Mouse (Mus musculus) spleen, adult 10 weeks (tissue): ENCODE data around the gene Klk1b3. TPM values are rescaled to one million over a fixed set of nuclear protein-coding genes. Genes with fewer than 3 reads are reported as not detected.

Source experiments
- polyA plus RNA-seq: library from polyadenylated mRNA; stranded (reverse); fragments of 350-450 nt; fragmentation: Illumina TruSeq; extraction: RNeasy Lipid Tissue Mini Kit (QIAGEN cat#74804); gene quantifications from one replicate; pipeline ENCODE4 v1.2.3, GENCODE M21; 2015; ENCODE audit warnings: low replicate concordance; ENCODE audit not compliant: insufficient read depth

The Klk1b3 gene
- not detected for polyA plus RNA-seq

DNA sequence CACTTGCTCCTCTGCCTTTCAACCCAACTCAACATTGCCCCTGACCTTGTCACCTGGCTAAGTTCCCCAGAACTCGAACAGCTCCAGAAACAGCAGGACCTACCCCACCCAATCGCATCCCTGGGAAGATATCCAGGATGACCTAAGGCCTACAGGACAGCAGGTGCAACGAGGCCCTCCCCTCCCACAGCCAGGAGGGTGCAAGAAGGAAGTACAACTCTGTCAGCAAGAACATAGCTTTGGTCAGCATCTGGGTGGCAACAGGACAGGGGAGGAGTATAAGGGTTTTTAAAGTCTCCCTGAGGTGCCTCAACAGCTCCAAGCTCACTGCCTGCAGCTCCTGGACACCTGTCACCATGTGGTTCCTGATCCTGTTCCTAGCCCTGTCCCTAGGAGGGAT, at the start of gene Klk1b3:
TSS of gene Klk1b3 (plus strand) at position 301 of the 400 bp plus-strand sequence.

DNA sequence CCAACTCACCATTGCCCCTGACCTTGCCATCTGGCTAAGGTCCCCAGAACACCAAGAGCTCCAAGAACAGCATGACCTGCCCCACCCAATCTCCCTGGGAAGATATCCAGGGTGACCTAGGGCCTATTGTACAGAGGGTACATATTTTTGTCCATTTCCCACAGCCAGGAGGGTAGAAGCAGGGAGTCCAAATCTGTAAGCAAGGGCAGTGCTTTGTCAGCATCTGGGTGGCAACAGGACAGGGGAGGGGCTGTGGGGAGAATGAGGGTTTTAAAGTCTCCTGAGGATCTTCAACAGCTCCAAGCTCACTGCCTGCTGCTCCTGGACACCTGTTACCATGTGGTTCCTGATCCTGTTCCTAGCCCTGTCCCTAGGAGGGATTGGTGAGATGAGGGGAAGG, 10.1 kb upstream of the Klk1b3 start, which contains the start of gene Klk1b24:
TSS of gene Klk1b24 (plus strand) at position 301 of the 400 bp plus-strand sequence.

DNA sequence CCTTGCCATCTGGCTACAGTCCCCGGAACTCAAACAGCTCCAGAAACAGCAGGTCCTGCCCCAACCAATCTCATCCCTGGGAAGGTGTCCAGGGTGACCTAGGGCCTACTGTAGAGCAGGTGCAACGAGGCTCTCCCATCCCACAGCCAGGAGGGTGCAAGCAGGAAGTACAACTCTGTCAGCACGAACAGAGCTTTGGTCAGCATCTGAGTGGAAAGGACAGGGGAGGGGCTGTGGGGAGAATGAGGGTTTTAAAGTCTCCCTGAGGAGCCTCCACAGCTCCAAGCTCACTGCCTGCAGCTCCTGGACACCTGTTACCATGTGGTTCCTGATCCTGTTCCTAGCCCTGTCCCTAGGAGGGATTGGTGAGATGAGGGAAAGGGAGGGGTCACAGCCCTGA, 9.1 kb downstream of the Klk1b3 start, which contains the start of gene Klk1b4:
TSS of gene Klk1b4 (plus strand) at position 301 of the 400 bp plus-strand sequence.

DNA sequence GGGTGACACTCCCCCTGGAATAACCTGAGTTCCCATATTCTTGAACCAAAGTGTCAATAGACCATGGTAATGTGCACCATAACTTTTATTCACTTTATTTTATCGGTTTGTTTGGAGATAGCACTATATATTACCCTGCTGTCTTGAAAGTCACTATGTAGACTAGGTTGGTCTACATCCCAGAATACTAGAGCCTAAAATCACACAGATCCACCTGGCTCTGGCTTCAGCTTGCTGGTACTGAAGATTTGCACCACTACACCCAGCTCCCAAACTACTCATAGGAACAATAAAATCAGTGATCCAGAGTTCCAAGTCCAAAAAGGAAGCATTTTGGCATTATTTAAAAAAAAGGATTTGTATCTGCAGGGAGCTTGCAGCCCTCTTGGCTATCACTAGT, 17.7 kb downstream of the Klk1b3 start, which contains the start of gene Klk1b5:
TSS of gene Klk1b5 (plus strand) at position 301 of the 400 bp plus-strand sequence.

DNA sequence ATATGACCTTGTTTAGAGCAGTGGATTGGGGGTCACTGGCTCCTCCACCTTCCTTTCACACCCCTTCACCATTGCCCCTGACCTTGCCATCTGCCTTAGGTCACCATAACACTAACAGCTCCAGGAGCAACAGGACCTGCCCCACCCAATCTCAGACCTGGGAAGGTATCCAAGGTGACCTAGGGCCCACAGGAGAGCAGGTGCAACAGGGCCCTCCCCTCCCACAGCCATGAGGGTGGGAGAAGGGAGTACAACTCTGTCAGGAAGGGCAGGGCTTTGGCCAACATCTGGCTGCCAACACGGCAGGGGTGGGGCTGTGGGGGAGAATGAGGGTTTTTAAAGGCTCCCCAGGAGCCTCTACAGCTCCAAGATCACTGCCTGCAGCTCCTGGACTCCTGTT, 27.1 kb downstream of the Klk1b3 start, which contains the start of gene Klk1:
TSS of gene Klk1 (plus strand) at position 285 of the 400 bp plus-strand sequence.

DNA sequence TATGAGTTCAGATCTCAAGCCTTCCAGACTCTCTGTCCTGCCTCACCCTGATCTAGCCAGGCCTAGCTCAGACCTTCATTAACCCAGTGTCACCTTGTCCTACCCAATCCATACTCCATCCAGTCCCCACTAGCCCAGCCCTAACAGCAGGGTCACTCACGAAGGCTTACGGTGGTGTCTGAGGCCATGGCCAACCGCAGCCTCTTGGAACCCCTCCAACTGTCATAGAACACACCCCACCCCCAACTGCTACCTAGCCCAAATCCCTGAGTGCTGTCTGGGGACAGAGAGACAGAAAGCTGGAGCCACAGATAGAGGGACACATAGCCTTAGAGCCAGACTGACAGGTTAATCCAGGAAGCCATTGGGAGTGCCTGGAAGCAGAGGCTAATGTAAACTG, 37.9 kb downstream of the Klk1b3 start, which contains the start of gene Gm36864:
TSS of gene Gm36864 (plus strand) at position 269 of the 400 bp plus-strand sequence.

DNA sequence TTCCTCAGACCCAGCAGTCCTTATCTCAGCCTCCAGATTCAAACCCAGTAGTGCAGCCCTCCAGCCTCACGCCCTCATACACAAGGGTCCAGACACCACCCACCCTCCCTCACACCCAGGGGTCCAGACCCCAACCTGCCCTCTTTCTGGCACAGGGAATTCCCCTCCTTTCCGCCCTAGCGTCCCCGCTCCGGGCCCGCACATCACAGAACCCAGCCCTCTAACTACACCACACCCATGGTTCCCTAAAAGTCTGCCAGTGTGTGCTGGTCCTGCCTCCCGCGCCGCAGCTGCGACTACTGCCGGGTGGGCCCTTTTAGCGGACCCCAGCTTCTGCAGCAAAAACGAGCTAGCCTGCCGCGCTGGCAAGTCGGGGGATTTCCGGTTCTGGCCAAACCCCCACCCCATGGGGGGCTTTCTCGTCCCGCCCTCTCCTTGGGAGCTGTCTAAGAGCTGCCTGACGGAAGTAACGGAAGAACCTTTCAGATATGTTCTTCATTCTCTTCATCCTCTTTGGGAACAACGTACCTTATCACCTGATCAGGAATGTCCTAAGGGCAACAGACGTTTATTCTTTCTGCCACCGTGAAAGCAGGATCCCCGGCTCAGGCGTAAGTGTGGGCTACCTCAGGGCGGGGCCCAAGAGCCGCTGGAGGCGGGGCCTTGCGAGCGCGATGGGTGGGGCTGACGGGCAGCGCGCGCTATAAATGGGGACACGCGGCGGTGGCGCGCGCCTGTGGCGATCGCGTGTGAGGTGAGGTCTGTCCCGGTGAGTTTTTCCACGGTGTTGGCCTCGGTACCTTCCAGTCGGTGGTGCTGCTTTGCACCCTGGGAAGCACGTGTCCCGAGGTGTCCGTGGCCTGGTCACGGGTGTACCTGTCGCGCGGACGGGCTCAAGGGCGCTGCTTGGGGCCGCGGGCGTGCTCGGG, 48.3 kb downstream of the Klk1b3 start, which contains the start of the genes 1700028J19Rik and 2410002F23Rik:
TSS of gene 1700028J19Rik (minus strand) at position 641 of the 929 bp plus-strand sequence.
TSS of gene 2410002F23Rik (plus strand) at position 668 of the 929 bp plus-strand sequence.

Other genes starting within 250 kb of the Klk1b3 start
- gene Klk1b8, start 247.5 kb upstream of the Klk1b3 start, polyA plus RNA-seq = not detected
- not detected for gene Klk1b1, start 231.4 kb upstream of the Klk1b3 start, polyA plus RNA-seq
- gene Klk1b9, start 222.1 kb upstream of the Klk1b3 start, polyA plus RNA-seq = not detected
- gene Klk1b11, start 202.3 kb upstream of the Klk1b3 start, polyA plus RNA-seq = not detected
- gene Klk1b26, start 186.0 kb upstream of the Klk1b3 start, polyA plus RNA-seq = not detected
- 1.4 TPM for gene Klk1b27, start 145.9 kb upstream of the Klk1b3 start, polyA plus RNA-seq
- gene Klk1b21, start 95.9 kb upstream of the Klk1b3 start, polyA plus RNA-seq = not detected
- gene Klk1b22, start 85.5 kb upstream of the Klk1b3 start, polyA plus RNA-seq = not detected
- gene Klk1b16, start 61.4 kb upstream of the Klk1b3 start, polyA plus RNA-seq = not detected
- gene Klk1b24, start 10.0 kb upstream of the Klk1b3 start, polyA plus RNA-seq = not detected
- gene Klk1b4, start 9.2 kb downstream of the Klk1b3 start, polyA plus RNA-seq = not detected
- gene Klk1b5, start 17.8 kb downstream of the Klk1b3 start, polyA plus RNA-seq = not detected
- 8.8 TPM for gene Klk1, start 27.2 kb downstream of the Klk1b3 start, polyA plus RNA-seq
- gene Gm36864, start 38.0 kb downstream of the Klk1b3 start, polyA plus RNA-seq = not detected
- 0.84 TPM for gene 1700028J19Rik, start 48.5 kb downstream of the Klk1b3 start, polyA plus RNA-seq
- gene 2410002F23Rik, start 48.5 kb downstream of the Klk1b3 start, polyA plus RNA-seq = 112 TPM
- gene Acp4, start 59.2 kb downstream of the Klk1b3 start, polyA plus RNA-seq = not detected
- gene Gm15517, start 63.3 kb downstream of the Klk1b3 start, polyA plus RNA-seq = not detected
- 2.6 TPM for gene Clec11a, start 108.7 kb downstream of the Klk1b3 start, polyA plus RNA-seq
- gene Shank1, start 112.1 kb downstream of the Klk1b3 start, polyA plus RNA-seq = 1.8 TPM
- 0.28 TPM for gene Syt3, start 185.9 kb downstream of the Klk1b3 start, polyA plus RNA-seq
- not detected for gene 1700008O03Rik, start 187.6 kb downstream of the Klk1b3 start, polyA plus RNA-seq
- not detected for gene Lrrc4b, start 230.8 kb downstream of the Klk1b3 start, polyA plus RNA-seq